Mouse (Mus musculus) Muller cell, postnatal 12 days (primary cell): ENCODE data around the gene Bach2.
A peak's percentile ranks its signal among the peaks of the same experiment; 100 is the strongest.

Experiments
- DNase-seq: peaks from one replicate; pipeline ENCODE4 v3.0.0-alpha.2; 2015; ENCODE audit errors: inconsistent ontology term

The Bach2 gene

GRCm38 (mm10) chr4:32564416-32564815, 325.8 kb downstream of the Bach2 start:
- DNase-seq: no peak

- no peak for DNase-seq
Observed at GRCm38 (mm10) chr4:32564918-32565317, 326.3 kb downstream of the Bach2 start.

- DNase-seq: peak; percentile 45
Observed at GRCm38 (mm10) chr4:32569054-32569453, 330.4 kb downstream of the Bach2 start.

GRCm38 (mm10) chr4:32569995-32570938, 331.7 kb downstream of the Bach2 start:
- DNase-seq: peak; percentile 66

- no peak for DNase-seq
Observed at GRCm38 (mm10) chr4:32570939-32571317, 332.3 kb downstream of the Bach2 start.

GRCm38 (mm10) chr4:32571441-32571840, 332.8 kb downstream of the Bach2 start:
- no peak for DNase-seq

- peak; percentile 29 for DNase-seq
Observed at GRCm38 (mm10) chr4:32572118-32572517, 333.5 kb downstream of the Bach2 start.

GRCm38 (mm10) chr4:32573586-32573985, 335.0 kb downstream of the Bach2 start:
- DNase-seq: peak; percentile 32

- no peak for DNase-seq
Observed at GRCm38 (mm10) chr4:32574604-32575003, 336.0 kb downstream of the Bach2 start.

- DNase-seq: no peak
Observed at GRCm38 (mm10) chr4:32575165-32575564, 336.6 kb downstream of the Bach2 start.

- DNase-seq: no peak
Observed at GRCm38 (mm10) chr4:32579850-32580249, 341.2 kb downstream of the Bach2 start.

GRCm38 (mm10) chr4:32584181-32584580, 345.6 kb downstream of the Bach2 start:
- no peak for DNase-seq

GRCm38 (mm10) chr4:32586596-32586995, 348.0 kb downstream of the Bach2 start:
- no peak for DNase-seq

GRCm38 (mm10) chr4:32587543-32587942, 348.9 kb downstream of the Bach2 start:
- DNase-seq: no peak

GRCm38 (mm10) chr4:32588237-32588636, 349.6 kb downstream of the Bach2 start:
- no peak for DNase-seq

- DNase-seq: peak; percentile 31
Observed at GRCm38 (mm10) chr4:32601135-32601534, 362.5 kb downstream of the Bach2 start.

GRCm38 (mm10) chr4:32602660-32603059, 364.1 kb downstream of the Bach2 start, which contains the start of gene Gja10:
Gja10 (minus strand) TSS chr4:32602760.
- no peak for DNase-seq

- peak; percentile 99 for DNase-seq
Observed at GRCm38 (mm10) chr4:32615034-32615881, 376.7 kb downstream of the Bach2 start, which contains the start of gene Casp8ap2. Casp8ap2 (plus strand) TSS chr4:32615451.

- no peak for DNase-seq
Observed at GRCm38 (mm10) chr4:32621637-32622036, 383.0 kb downstream of the Bach2 start.
